Mouse (Mus musculus): Measurements from ENCODE around the gene Trim80.

GRCm38 (mm10) chr11:115464851-115465250 is 24.5 kb downstream of the Trim80 start:
- no peak for TF ChIP-seq POLR2A (IDR thresholded peaks at IDR 0.05; ENCODE audit: control insufficient read depth in 1 of 2, insufficient read depth in 1 of 2, low read depth in 1 of 2, low read length in 2 of 2, poor library complexity in 1 of 2)
- no peak for TF ChIP-seq E2F4 (IDR thresholded peaks at IDR 0.05; ENCODE audit: borderline replicate concordance, low read depth, low read length)
- no peak for TF ChIP-seq SMC3 (IDR thresholded peaks at IDR 0.05; ENCODE audit: low read depth, low read length)
- TF ChIP-seq CTCF (IDR thresholded peaks at IDR 0.05 in 2 of 3, conservative IDR thresholded peaks at IDR 0.05 in 1 of 3; ENCODE audit: control insufficient read depth in 1 of 3, insufficient read depth in 1 of 3, low read depth in 2 of 3, low read length in 3 of 3, poor library complexity in 1 of 3, severe bottlenecking in 1 of 3) = no peak
- TF ChIP-seq CHD2 (IDR thresholded peaks at IDR 0.05; ENCODE audit: low read length) = no peak
- TF ChIP-seq TAL1 (IDR thresholded peaks at IDR 0.05; ENCODE audit: low read length) = no peak
- no peak for TF ChIP-seq ZKSCAN1 (IDR thresholded peaks at IDR 0.05; ENCODE audit: low read depth, low read length)
- TF ChIP-seq TCF12 (IDR thresholded peaks at IDR 0.05; ENCODE audit: low read depth, low read length) = no peak
- TF ChIP-seq ZMIZ1 (IDR thresholded peaks at IDR 0.05; ENCODE audit: low read depth, low read length) = no peak
- TF ChIP-seq USF1 (IDR thresholded peaks at IDR 0.05; ENCODE audit: low read depth, low read length) = no peak
